Mouse (Mus musculus) liver, embryonic 14.5 days (tissue): ENCODE measurements at regions not wholly inside any gene's neighbourhood (a gene's known extent, or its start where the extent isn't known, plus 50 kb on each side); places are given as distances from the start of the nearest gene placed in this dataset.

ENCODE experiments used
- ATAC-seq: fragments of 200-750 bp; cut with Nextera tagmentation; 2 replicates; pipeline ENCODE4 v1.8.0; 2017; ENCODE audit warnings: moderate number of reproducible peaks, mild to moderate bottlenecking, moderate library complexity; ENCODE audit not compliant: insufficient read depth
- DNase-seq, 3 experiments: peaks; one replicate each; pipeline ENCODE4 v3.0.0-alpha.2; 2012 to 2013; ENCODE audit warnings: low read depth in 3 of 3, low spot score in 3 of 3
- H3K27ac ChIP-seq: fragments of 300-500 bp; sonication (generic); 2 replicates; pipeline ENCODE4 v1.5.1; 2014; ENCODE audit warnings: moderate library complexity, mild to moderate bottlenecking, control low read depth, inconsistent platforms
- H3K27me3 ChIP-seq: fragments of 300-500 bp; sonication (generic); 2 replicates; pipeline ENCODE4 v1.6.1; 2014; ENCODE audit warnings: mild to moderate bottlenecking, low read length, moderate library complexity; ENCODE audit not compliant: control insufficient read depth, insufficient read depth
- H3K36me3 ChIP-seq: fragments of 300-500 bp; sonication (generic); replicated peaks from 2 replicates; pipeline ENCODE4 v1.6.1; 2014; ENCODE audit warnings: low read depth; ENCODE audit not compliant: control insufficient read depth, insufficient read depth
- H3K4me1 ChIP-seq, 2 experiments: fragments of 200-500 bp in 1 of 2; fragments of 300-500 bp in 1 of 2; sonication (generic) in 1 of 2; replicated peaks; 2 replicates each; pipeline ENCODE4 v1.6.1; 2012 to 2014; ENCODE audit warnings: antibody characterized with exemption in 1 of 2, inconsistent platforms in 1 of 2, low read length in 1 of 2; ENCODE audit not compliant: control insufficient read depth in 2 of 2, insufficient read depth in 2 of 2
- H3K4me2 ChIP-seq: fragments of 300-500 bp; sonication (generic); 2 replicates; pipeline ENCODE4 v1.6.1; 2014; ENCODE audit warnings: low read depth, mild to moderate bottlenecking, control low read depth, moderate library complexity
- H3K4me3 ChIP-seq, 2 experiments: fragments of 200-500 bp in 1 of 2; fragments of 300-500 bp in 1 of 2; sonication (generic) in 1 of 2; 2 replicates each; pipeline ENCODE4 v1.5.1; 2012 to 2014; ENCODE audit warnings: low read depth in 2 of 2, low read length in 2 of 2, mild to moderate bottlenecking in 2 of 2, control low read depth in 1 of 2, inconsistent platforms in 1 of 2, moderate library complexity in 1 of 2; ENCODE audit not compliant: insufficient read depth in 1 of 2
- H3K9ac ChIP-seq: fragments of 300-500 bp; sonication (generic); replicated peaks from 2 replicates; pipeline ENCODE4 v1.6.1; 2014; ENCODE audit warnings: mild to moderate bottlenecking, control low read depth, moderate library complexity
- H3K9me3 ChIP-seq: fragments of 300-500 bp; sonication (generic); 2 replicates; pipeline ENCODE4 v1.6.1; 2016; ENCODE audit warnings: low read length, mixed read lengths; ENCODE audit not compliant: control insufficient read depth
- CTCF ChIP-seq: IDR thresholded peaks from 2 replicates; pipeline ENCODE4 v1.5.1; 2016; ENCODE audit warnings: antibody characterized with exemption, low read depth, control low read depth
- EP300 ChIP-seq: IDR thresholded peaks from 2 replicates; pipeline ENCODE4 v1.6.1; 2016; ENCODE audit warnings: antibody characterized with exemption, low read depth
- WGBS: fragments of 180-500 bp; shearing (Covaris S2); extraction: QIAGEN DNeasy Blood & Tissue Kit; methylation state at CpG from one replicate; pipeline ENCODE4 v1.1.7; 2014; ENCODE audit not compliant: insufficient replicate concordance; 5-methylcytosine and 5-hydroxymethylcytosine counted together

DNA sequence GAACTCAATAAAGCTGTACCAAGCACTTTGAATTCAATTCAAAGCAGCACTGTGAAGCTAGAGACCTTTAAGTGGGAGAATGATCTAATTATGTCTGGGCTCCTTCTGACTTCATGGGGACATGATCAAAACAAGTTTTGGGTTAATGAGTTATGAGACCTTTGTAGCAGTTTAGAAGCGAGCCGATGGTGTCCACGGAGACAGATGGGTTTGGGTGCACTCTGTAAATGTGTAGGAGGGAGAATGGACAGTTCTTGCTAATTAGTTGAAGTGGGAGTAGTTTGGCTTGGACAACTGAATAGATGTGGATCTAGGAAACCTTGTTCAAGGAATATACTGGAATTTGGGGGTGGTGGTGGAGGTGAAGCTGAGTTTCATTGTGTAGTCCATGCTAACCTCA is 186.3 kb upstream of the Cldn34b3 start:
- no peak for DNase-seq
- TF ChIP-seq CTCF (no peak), EP300 (no peak)

DNA sequence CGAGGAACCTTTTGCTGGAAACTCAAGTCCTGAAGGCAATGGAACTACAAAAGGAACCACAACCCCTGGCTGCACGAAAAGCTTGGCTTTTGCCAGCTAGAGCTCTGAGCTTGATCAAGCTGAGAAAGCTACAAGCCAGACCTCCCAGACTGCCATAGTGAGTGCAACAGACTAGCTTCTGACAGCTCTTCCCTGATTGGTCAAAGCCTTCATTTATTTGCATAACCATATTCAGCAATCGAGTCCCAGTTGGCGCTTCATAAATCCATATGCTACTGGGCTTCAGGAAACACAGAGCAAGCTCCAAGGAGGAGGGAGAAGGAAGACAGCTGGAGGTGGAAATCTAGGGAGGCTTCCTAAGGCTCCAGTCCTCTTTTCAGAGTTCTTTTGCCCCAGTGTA is 181.4 kb upstream of the Cldn34b3 start:
- H3K27ac ChIP-seq, result no peak overlapping the region

More for the DNA sequence above, 186.3 kb upstream of the Cldn34b3 start:
- Histone ChIP-seq H3K9me3 (no peaks in the 10 kb centered on the region), H3K27me3 (no peaks in the 10 kb centered on the region), H3K36me3 (no peaks in the 10 kb centered on the region), H3K9ac (no peak overlapping the region), H3K4me3 (no peak overlapping the region), H3K4me2 (no peak overlapping the region), H3K4me1 (no peaks in the 10 kb centered on the region), H3K27ac (no peak overlapping the region)
- WGBS, result 71% methylated on average over 3 of the region's 3 CpGs
- no peak for ATAC-seq

DNA sequence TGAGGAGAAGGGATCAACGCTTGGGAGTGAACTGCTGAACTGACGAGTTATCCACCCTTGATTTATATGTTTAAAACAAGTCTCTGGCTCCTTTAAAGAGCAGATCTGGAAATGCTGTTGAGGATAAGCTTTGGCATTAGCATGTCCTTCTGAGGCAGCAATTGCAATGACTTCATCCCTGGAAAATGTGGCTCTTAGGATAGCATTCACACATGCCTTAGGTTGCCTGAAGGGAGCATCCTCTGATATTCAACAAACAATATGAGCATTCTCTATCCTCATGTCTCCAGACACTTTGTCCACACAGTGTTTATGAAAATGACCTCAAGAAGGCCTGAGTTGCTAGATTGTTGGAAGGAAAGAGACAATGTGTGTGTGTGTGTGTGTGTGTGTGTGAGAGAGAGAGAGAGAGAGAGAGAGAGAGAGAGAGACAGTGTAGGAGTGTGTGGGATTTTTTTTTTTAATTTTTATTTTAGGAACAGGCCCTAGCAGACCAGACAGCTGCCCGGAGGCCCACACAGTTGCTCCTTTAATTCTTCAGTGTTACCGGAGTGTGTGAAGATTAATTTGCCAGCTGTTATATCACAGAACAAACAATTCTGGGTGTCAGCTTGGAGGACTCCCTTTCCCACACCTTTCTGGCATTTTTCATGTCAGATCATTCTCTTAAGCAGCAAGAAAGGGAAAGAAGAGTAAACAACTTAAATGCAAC is 153.2 kb upstream of the Cldn34b3 start:
- ATAC-seq (no peak), DNase-seq (no peak)
- 53% methylated on average over 4 of the region's 4 CpGs for WGBS
- no peak overlapping the region for H3K4me3 ChIP-seq
- no peak overlapping the region for H3K9ac ChIP-seq
- no peaks in the 10 kb centered on the region for H3K9me3 ChIP-seq
- no peak overlapping the region for H3K27ac ChIP-seq
- H3K36me3 ChIP-seq, result no peaks in the 10 kb centered on the region
- no peaks in the 10 kb centered on the region for H3K4me1 ChIP-seq
- no peak overlapping the region for H3K4me2 ChIP-seq
- no peak for TF ChIP-seq EP300
- no peak for TF ChIP-seq CTCF
- H3K27me3 ChIP-seq, result no peaks in the 10 kb centered on the region

More for the DNA sequence above, 181.4 kb upstream of the Cldn34b3 start:
- DNase-seq (no peak), ATAC-seq (no peak)
- TF ChIP-seq CTCF (no peak), EP300 (no peak)
- H3K4me2 ChIP-seq, result no peak overlapping the region
- H3K27me3 ChIP-seq, result no peaks in the 10 kb centered on the region
- 59% methylated on average over 4 of the region's 4 CpGs for WGBS
- H3K9ac ChIP-seq, result no peak overlapping the region
- no peak overlapping the region for H3K4me3 ChIP-seq
- no peaks in the 10 kb centered on the region for H3K4me1 ChIP-seq
- no peaks in the 10 kb centered on the region for H3K9me3 ChIP-seq
- no peaks in the 10 kb centered on the region for H3K36me3 ChIP-seq

DNA sequence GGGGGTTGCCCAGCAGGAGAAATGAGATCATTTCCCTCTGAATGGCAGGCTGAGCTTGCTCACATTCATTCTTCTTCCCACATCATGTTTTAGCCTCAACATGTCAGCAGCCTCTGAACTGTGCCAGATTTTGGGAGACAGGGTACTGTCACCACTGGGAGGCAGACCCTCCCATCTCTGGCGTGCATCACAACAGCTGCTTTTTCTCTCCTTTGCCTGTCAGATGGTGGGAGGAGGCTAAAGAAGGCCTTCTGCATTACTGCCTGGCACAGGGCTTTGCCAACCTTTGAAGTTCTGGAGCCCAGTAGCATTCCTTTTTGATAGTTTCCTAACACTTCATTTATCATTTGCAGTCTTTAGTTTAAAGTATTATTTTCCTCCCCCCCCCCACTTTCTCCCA is 148.0 kb upstream of the Cldn34b3 start:
- Histone ChIP-seq H3K9ac (no peak overlapping the region), H3K36me3 (no peaks in the 10 kb centered on the region), H3K4me1 (no peaks in the 10 kb centered on the region), H3K9me3 (no peaks in the 10 kb centered on the region), H3K4me3 (no peak overlapping the region), H3K27me3 (no peaks in the 10 kb centered on the region), H3K27ac (no peak overlapping the region), H3K4me2 (no peak overlapping the region)
- WGBS, result 41% methylated on average over 1 of the region's 1 CpGs
- DNase-seq (no peak), ATAC-seq (no peak)
- TF ChIP-seq EP300, result no peak
- TF ChIP-seq CTCF, result no peak

DNA sequence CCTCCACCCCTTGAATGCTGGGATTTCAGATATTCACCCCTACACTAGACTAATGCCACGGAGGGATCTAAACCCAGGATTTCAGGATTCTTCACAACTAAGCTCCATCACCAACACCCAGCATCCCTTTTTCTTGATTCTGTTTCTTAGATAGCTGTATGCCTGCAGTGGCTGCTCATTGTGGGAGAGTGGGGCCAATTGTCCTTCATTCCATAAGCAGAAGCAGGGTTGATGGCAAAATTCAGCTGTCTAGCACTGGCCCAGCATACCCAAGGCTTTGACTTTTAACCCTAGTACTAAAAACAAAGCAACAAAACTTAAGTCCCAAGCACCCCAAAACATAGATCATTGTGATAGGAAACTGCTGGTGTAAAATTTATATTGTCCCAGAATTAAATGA is 147.5 kb upstream of the Cldn34b3 start:
- no peak for TF ChIP-seq CTCF
- no peak for TF ChIP-seq EP300
- H3K9me3 ChIP-seq, result no peaks in the 10 kb centered on the region
- no peaks in the 10 kb centered on the region for H3K27me3 ChIP-seq
- H3K4me2 ChIP-seq, result no peak overlapping the region
- H3K36me3 ChIP-seq, result no peaks in the 10 kb centered on the region
- ATAC-seq, result no peak
- DNase-seq, result no peak
- H3K27ac ChIP-seq, result no peak overlapping the region
- 52% methylated on average over 1 of the region's 1 CpGs for WGBS
- H3K9ac ChIP-seq, result no peak overlapping the region
- H3K4me1 ChIP-seq, result no peaks in the 10 kb centered on the region
- no peak overlapping the region for H3K4me3 ChIP-seq
